Mouse (Mus musculus) cerebellum, postnatal 4 days (tissue): ENCODE data around the gene Mbd4.

Experiments used
- DNase-seq, 2 experiments: peaks; one replicate each; pipeline ENCODE4 v3.0.0; 2022; ENCODE audit warnings: low spot score in 2 of 2, mixed read lengths in 1 of 2

Gene Mbd4

GRCm38 (mm10) chr6:115808488-115809231 is 44.5 kb downstream of the Mbd4 start, which contains the start of gene Rpl32:
Gene Rpl32, minus strand, starts transcription at chr6:115808747.
- DNase-seq = peak; percentile 59 to 82

- no peak for DNase-seq
Observed at GRCm38 (mm10) chr6:115808196-115808487, 45.0 kb downstream of the Mbd4 start.

- no peak for DNase-seq
Observed at GRCm38 (mm10) chr6:115807464-115808195, 45.5 kb downstream of the Mbd4 start.

GRCm38 (mm10) chr6:115804432-115805192 is 48.6 kb downstream of the Mbd4 start:
- DNase-seq = no peak

- peak in 1 of 2 experiments; percentile 72 for DNase-seq
Observed at GRCm38 (mm10) chr6:115803541-115804382, 49.4 kb downstream of the Mbd4 start.

GRCm38 (mm10) chr6:115801811-115802210 is 51.4 kb downstream of the Mbd4 start:
- no peak for DNase-seq

GRCm38 (mm10) chr6:115792691-115793215 is 60.4 kb downstream of the Mbd4 start:
- peak in 1 of 2 experiments; percentile 39 for DNase-seq

GRCm38 (mm10) chr6:115791842-115792686 is 61.1 kb downstream of the Mbd4 start:
- peak in 1 of 2 experiments; percentile 43 for DNase-seq

GRCm38 (mm10) chr6:115791016-115791415 is 62.2 kb downstream of the Mbd4 start:
- no peak for DNase-seq
